Mouse (Mus musculus) testis, adult 2 months (tissue): ENCODE measurements at regions not wholly inside any gene's neighbourhood (a gene's known extent, or its start where the extent isn't known, plus 50 kb on each side); places are given as distances from the start of the nearest gene placed in this dataset.

Source experiments
- H3K27ac ChIP-seq: fragments of 200-500 bp; 2 replicates; pipeline ENCODE4 v1.5.1; 2012; ENCODE audit warnings: low read depth, low read length; ENCODE audit not compliant: control insufficient read depth, insufficient read depth
- H3K27me3 ChIP-seq: fragments of 200-500 bp; 2 replicates; pipeline ENCODE4 v1.6.1; 2012; ENCODE audit warnings: mild to moderate bottlenecking, low read length, moderate library complexity; ENCODE audit not compliant: control insufficient read depth, insufficient read depth
- H3K36me3 ChIP-seq: fragments of 200-500 bp; 2 replicates; pipeline ENCODE4 v1.6.1; 2012; ENCODE audit warnings: mild to moderate bottlenecking, low read length; ENCODE audit not compliant: control insufficient read depth, insufficient read depth
- H3K4me1 ChIP-seq: fragments of 200-500 bp; 2 replicates; pipeline ENCODE4 v1.6.1; 2012; ENCODE audit warnings: low read length; ENCODE audit not compliant: control insufficient read depth, insufficient read depth
- H3K4me3 ChIP-seq: fragments of 200-500 bp; 2 replicates; pipeline ENCODE4 v1.5.1; 2012; ENCODE audit warnings: low read depth, mild to moderate bottlenecking, low read length, moderate library complexity, mixed read lengths; ENCODE audit not compliant: control insufficient read depth
- CTCF ChIP-seq: fragments of 200-500 bp; IDR thresholded peaks from 2 replicates; pipeline ENCODE4 v1.5.1; 2012; ENCODE audit warnings: low read depth, mild to moderate bottlenecking, inconsistent platforms, low read length, moderate library complexity; ENCODE audit not compliant: control insufficient read depth, insufficient read depth, insufficient replicate concordance
- POLR2A ChIP-seq: fragments of 200-500 bp; IDR thresholded peaks from 2 replicates; pipeline ENCODE4 v1.6.1; 2012; ENCODE audit warnings: low read depth, mild to moderate bottlenecking, inconsistent platforms, low read length, moderate library complexity; ENCODE audit not compliant: control insufficient read depth

- no peak overlapping the region for H3K4me3 ChIP-seq
- H3K27ac ChIP-seq = no peak overlapping the region
- H3K36me3 ChIP-seq = no peaks in the 10 kb centered on the region
- TF ChIP-seq CTCF (no peak), POLR2A (no peak)
- H3K4me1 ChIP-seq = no peaks in the 10 kb centered on the region
- no peaks in the 10 kb centered on the region for H3K27me3 ChIP-seq
Measured at GRCm38 (mm10) chr10:83945503-83945902, 222.8 kb downstream of the 1500009L16Rik start.

- Histone ChIP-seq H3K36me3 (no peaks in the 10 kb centered on the region), H3K27me3 (no peaks in the 10 kb centered on the region), H3K27ac (no peak overlapping the region), H3K4me3 (no peak overlapping the region), H3K4me1 (no peaks in the 10 kb centered on the region)
- TF ChIP-seq CTCF = no peak
- no peak for TF ChIP-seq POLR2A
Measured at GRCm38 (mm10) chr10:83946186-83947176, 223.8 kb downstream of the 1500009L16Rik start.

- Histone ChIP-seq H3K4me1 (no peaks in the 10 kb centered on the region), H3K36me3 (no peaks in the 10 kb centered on the region), H3K27ac (no peak overlapping the region), H3K4me3 (no peak overlapping the region), H3K27me3 (0 out of 2 replicates have a peak, but pooled peaks cover 2% of the 10 kb centered on the region)
- TF ChIP-seq CTCF = no peak
- TF ChIP-seq POLR2A = no peak
Measured at GRCm38 (mm10) chr10:83957118-83957759, 234.6 kb downstream of the 1500009L16Rik start.

- TF ChIP-seq CTCF = no peak
Measured at GRCm38 (mm10) chr10:83958397-83958796, 235.7 kb downstream of the 1500009L16Rik start.

GRCm38 (mm10) chr10:83958826-83959225 lies 236.2 kb downstream of the 1500009L16Rik start:
- Histone ChIP-seq H3K4me1 (no peaks in the 10 kb centered on the region), H3K4me3 (no peak overlapping the region), H3K27ac (no peak overlapping the region), H3K27me3 (0 out of 2 replicates have a peak, but pooled peaks cover 2% of the 10 kb centered on the region), H3K36me3 (no peaks in the 10 kb centered on the region)
- TF ChIP-seq POLR2A (no peak), CTCF (no peak)

More at GRCm38 (mm10) chr10:83958397-83958796, 235.7 kb downstream of the 1500009L16Rik start:
- no peak overlapping the region for H3K4me3 ChIP-seq
- no peak overlapping the region for H3K27ac ChIP-seq
- no peaks in the 10 kb centered on the region for H3K4me1 ChIP-seq
- H3K36me3 ChIP-seq = no peaks in the 10 kb centered on the region
- H3K27me3 ChIP-seq = 0 out of 2 replicates have a peak, but pooled peaks cover 2% of the 10 kb centered on the region

- no peaks in the 10 kb centered on the region for H3K27me3 ChIP-seq
- no peak overlapping the region for H3K27ac ChIP-seq
- no peak overlapping the region for H3K4me3 ChIP-seq
- H3K36me3 ChIP-seq = no peaks in the 10 kb centered on the region
- no peak for TF ChIP-seq CTCF
- TF ChIP-seq POLR2A = no peak
- no peaks in the 10 kb centered on the region for H3K4me1 ChIP-seq
Measured at GRCm38 (mm10) chr10:83963232-83963760, 240.6 kb downstream of the 1500009L16Rik start.
